Mouse (Mus musculus): ENCODE results near the gene Accsl.

Accsl gene

GRCm38 (mm10) chr2:93869107-93869600 is at the start of gene Accsl:
Accsl (minus strand) TSS chr2:93869157.
- DNase-seq (ENCODE audit: extremely low read depth, insufficient read length, low spot score), result no peak

- DNase-seq (ENCODE audit: extremely low read depth, insufficient read length, low spot score), result no peak
These were observed 44.6 kb upstream of the Accsl start for GRCm38 (mm10) chr2:93913552-93913951.

GRCm38 (mm10) chr2:93911942-93912341 is 43.0 kb upstream of the Accsl start:
- peak; percentile 88 for DNase-seq (ENCODE audit: extremely low read depth, insufficient read length, low spot score)

GRCm38 (mm10) chr2:93909716-93910115 is 40.8 kb upstream of the Accsl start:
- DNase-seq (ENCODE audit: extremely low read depth, insufficient read length, low spot score), result peak; percentile 42

- DNase-seq (ENCODE audit: extremely low read depth, insufficient read length, low spot score), result peak; percentile 62
These were observed 38.8 kb upstream of the Accsl start for GRCm38 (mm10) chr2:93907519-93908294.

- DNase-seq (ENCODE audit: extremely low read depth, insufficient read length, low spot score), result peak; percentile 21
These were observed 37.4 kb upstream of the Accsl start for GRCm38 (mm10) chr2:93906316-93906715.

- peak; percentile 78 for DNase-seq (ENCODE audit: extremely low read depth, insufficient read length, low spot score)
These were observed 34.5 kb upstream of the Accsl start for GRCm38 (mm10) chr2:93903415-93903814.

- DNase-seq (ENCODE audit: extremely low read depth, insufficient read length, low spot score), result peak; percentile 71
These were observed 33.8 kb upstream of the Accsl start for GRCm38 (mm10) chr2:93902680-93903305.

GRCm38 (mm10) chr2:93899397-93900380 is 30.7 kb upstream of the Accsl start:
- DNase-seq (ENCODE audit: extremely low read depth, insufficient read length, low spot score), result no peak

- no peak for DNase-seq (ENCODE audit: extremely low read depth, insufficient read length, low spot score)
These were observed 22.8 kb upstream of the Accsl start for GRCm38 (mm10) chr2:93891611-93892280.

GRCm38 (mm10) chr2:93890143-93890542 is 21.2 kb upstream of the Accsl start:
- DNase-seq (ENCODE audit: extremely low read depth, insufficient read length, low spot score), result peak; percentile 37

- no peak for DNase-seq (ENCODE audit: extremely low read depth, insufficient read length, low spot score)
These were observed 20.1 kb upstream of the Accsl start for GRCm38 (mm10) chr2:93889071-93889470.

- DNase-seq (ENCODE audit: extremely low read depth, insufficient read length, low spot score), result peak; percentile 59
These were observed 19.4 kb upstream of the Accsl start for GRCm38 (mm10) chr2:93888366-93888765.

GRCm38 (mm10) chr2:93887273-93887672 is 18.3 kb upstream of the Accsl start:
- DNase-seq (ENCODE audit: extremely low read depth, insufficient read length, low spot score), result no peak

- peak; percentile 39 for DNase-seq (ENCODE audit: extremely low read depth, insufficient read length, low spot score)
These were observed 17.2 kb upstream of the Accsl start for GRCm38 (mm10) chr2:93886013-93886794.

GRCm38 (mm10) chr2:93883066-93883465 is 14.1 kb upstream of the Accsl start:
- no peak for DNase-seq (ENCODE audit: extremely low read depth, insufficient read length, low spot score)

GRCm38 (mm10) chr2:93881640-93882367 is 12.8 kb upstream of the Accsl start:
- peak; percentile 58 for DNase-seq (ENCODE audit: extremely low read depth, insufficient read length, low spot score)

GRCm38 (mm10) chr2:93880981-93881380 is 12.0 kb upstream of the Accsl start:
- DNase-seq (ENCODE audit: extremely low read depth, insufficient read length, low spot score), result peak; percentile 47

GRCm38 (mm10) chr2:93880450-93880849 is 11.5 kb upstream of the Accsl start:
- no peak for DNase-seq (ENCODE audit: extremely low read depth, insufficient read length, low spot score)

Data from 3134 (cell line).